In the genomic region with DNA sequence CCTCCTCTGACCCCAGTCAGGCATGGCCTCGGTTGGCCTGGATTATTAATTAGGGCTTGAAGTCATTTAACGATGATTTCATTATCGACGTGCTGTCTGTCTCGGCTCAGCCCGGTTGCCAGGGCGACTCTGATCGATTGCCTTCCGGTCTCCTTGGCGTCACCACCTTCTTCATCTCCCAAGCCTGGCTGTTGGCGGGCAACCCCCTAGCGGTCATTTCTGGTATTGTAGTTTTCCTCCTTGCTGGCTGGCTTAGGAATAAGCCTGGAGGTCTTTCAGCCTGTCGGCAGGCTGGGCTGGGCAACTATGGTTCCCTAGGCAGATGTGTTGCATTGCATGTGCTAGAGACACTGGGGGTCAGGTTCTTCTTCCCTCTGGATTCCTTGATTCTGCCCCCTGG, we compare ENCODE assay signal across 8 mouse cellular contexts. TPM values are rescaled to one million over a fixed set of nuclear protein-coding genes. Genes with fewer than 3 reads are reported as not detected.
A peak's percentile ranks its signal among the peaks of the same experiment; 100 is the strongest.
DNase-seq lines count a peak whose midpoint lies in the region; ATAC-seq and TF ChIP-seq lines count a peak whose summit lies in the region.

No protein-coding gene starts in this region.

- no peaks in the 10 kb centered on the region for H3K36me3 ChIP-seq in heart, adult 2 months (ENCODE audit: control insufficient read depth, insufficient read depth, low read length)
- H3K36me3 ChIP-seq in heart, embryonic 11.5 days (ENCODE audit: control insufficient read depth, insufficient read depth, low read length), result no peaks in the 10 kb centered on the region
- H3K36me3 ChIP-seq in ES-E14 (ENCODE audit: control insufficient read depth, insufficient read depth, low read length, poor library complexity, severe bottlenecking), result no peaks in the 10 kb centered on the region
- 0 out of 2 replicates have a peak, but pooled peaks cover under 1% of the 10 kb centered on the region for H3K36me3 ChIP-seq in limb, embryonic 10.5 days

- no peak for ATAC-seq in heart, embryonic 11.5 days (replicated peaks; ENCODE audit: insufficient number of reproducible peaks, low FRiP score, low TSS enrichment)
- ATAC-seq in monocyte, adult 5-6 weeks (replicated peaks; ENCODE audit: insufficient number of reproducible peaks, low FRiP score, low TSS enrichment, poor library complexity, severe bottlenecking), result 0 out of 2 replicates have a peak, but pooled peaks have one; percentile 27

- no peak overlapping the region for H3K4me2 ChIP-seq in heart, embryonic 11.5 days

- no peak overlapping the region for H3K4me3 ChIP-seq in heart, adult 2 months
- H3K4me3 ChIP-seq in heart, embryonic 11.5 days (ENCODE audit: low read depth, low read length), result no peak overlapping the region
- H3K4me3 ChIP-seq in ES-E14 (ENCODE audit: insufficient read depth in 1 of 2, low read depth in 1 of 2, low read length in 2 of 2, poor library complexity in 1 of 2, severe bottlenecking in 1 of 2), result no peak overlapping the region
- H3K4me3 ChIP-seq in limb, embryonic 10.5 days, result peak overlapping the region; percentile 30

- TF ChIP-seq EP300 in heart, adult 2 months (IDR thresholded peaks at IDR 0.05; ENCODE audit: insufficient read depth, low read depth, low read length), result no peak

- TF ChIP-seq CTCF in heart, adult 2 months (IDR thresholded peaks at IDR 0.05), result peak; percentile 73

- H3K9me3 ChIP-seq in heart, embryonic 11.5 days (replicated peaks; ENCODE audit: control insufficient read depth, low read length), result no peaks in the 10 kb centered on the region
- H3K9me3 ChIP-seq in ES-E14 (ENCODE audit: control insufficient read depth, insufficient read depth, low read depth, low read length), result no peaks in the 10 kb centered on the region
- no peaks in the 10 kb centered on the region for H3K9me3 ChIP-seq in limb, embryonic 10.5 days (replicated peaks)

- no peak overlapping the region for H3K9ac ChIP-seq in heart, adult 2 months (ENCODE audit: low read depth, low read length)
- no peak overlapping the region for H3K9ac ChIP-seq in heart, embryonic 11.5 days (ENCODE audit: low read depth, low read length)
- no peak overlapping the region for H3K9ac ChIP-seq in ES-E14 (ENCODE audit: insufficient read depth, low read depth, low read length, poor library complexity, severe bottlenecking)

- intact Hi-C loops in heart, adult 2 months (cut with DNase I), result no loop called here
- intact Hi-C loops in gastrocnemius, postnatal 14 days (cut with DNase I; ENCODE audit: low total_unique reads), result loop anchor here (10.0 kb wide), 1 partner anchor 422 kb away; no protein-coding TSS in a partner anchor

- no peaks in the 10 kb centered on the region for H3K79me2 ChIP-seq in heart, adult 2 months (replicated peaks; ENCODE audit: control insufficient read depth, insufficient read depth, low read length)

- no peak for DNase-seq in heart, adult 2 months
- DNase-seq in ES-E14 (ENCODE audit: low read depth, low spot score), result peak; percentile 93
- peak; percentile 39 for DNase-seq in cerebellum, adult 8-10 months
- peak; percentile 51 for DNase-seq in gastrocnemius, postnatal 14 days
- peak; percentile 90 for DNase-seq in limb, embryonic 10.5 days (ENCODE audit: low spot score)
- DNase-seq in frontal cortex, adult 2 months (ENCODE audit: extremely low spot score in 1 of 2, low spot score in 1 of 2), result no peak

- in situ Hi-C loops in ES-E14 (cut with MboI; ENCODE audit: low sequenced_read_pairs in 2 of 2, unreplicated experiment in 2 of 2), result no loop called here

- 15% methylated on average over 13 of the region's 13 CpGs for WGBS in heart, adult 2 months
- 4% methylated on average over 13 of the region's 13 CpGs for WGBS in heart, embryonic 11.5 days (ENCODE audit: insufficient replicate concordance)
- 2% methylated on average over 13 of the region's 13 CpGs for WGBS in limb, embryonic 10.5 days

- H3K27ac ChIP-seq in heart, adult 2 months, result no peak overlapping the region
- no peak overlapping the region for H3K27ac ChIP-seq in heart, embryonic 11.5 days (ENCODE audit: low read depth, low read length)
- H3K27ac ChIP-seq in ES-E14 (ENCODE audit: insufficient read depth, low read depth, low read length, poor library complexity, severe bottlenecking), result no peak overlapping the region
- peak overlapping the region; percentile 95 for H3K27ac ChIP-seq in limb, embryonic 10.5 days

- peaks cover 2% of the 10 kb centered on the region; the same call in 1 of the 2 replicates for H3K27me3 ChIP-seq in heart, adult 2 months (ENCODE audit: control insufficient read depth, insufficient read depth, low read length)
- peaks cover 67% of the 10 kb centered on the region for H3K27me3 ChIP-seq in heart, embryonic 11.5 days (ENCODE audit: control insufficient read depth, insufficient read depth, low read length)
- peaks cover 27% of the 10 kb centered on the region for H3K27me3 ChIP-seq in limb, embryonic 10.5 days (ENCODE audit: low read depth, poor library complexity, severe bottlenecking)

- no peak for TF ChIP-seq POLR2A in heart, adult 2 months (IDR thresholded peaks at IDR 0.05; ENCODE audit: insufficient read depth, low read depth, low read length)

- no peaks in the 10 kb centered on the region for H3K4me1 ChIP-seq in heart, adult 2 months (ENCODE audit: control insufficient read depth, insufficient read depth, low read length)
- no peaks in the 10 kb centered on the region for H3K4me1 ChIP-seq in heart, embryonic 11.5 days (ENCODE audit: control insufficient read depth, insufficient read depth, low read length)
- peaks cover 0 to 4% of the 10 kb centered on the region in 2 experiments; a peak in 2 of 4 replicates for H3K4me1 ChIP-seq in ES-E14 (ENCODE audit: control insufficient read depth in 2 of 2, insufficient read depth in 2 of 2, low read length in 2 of 2, poor library complexity in 1 of 2)
- H3K4me1 ChIP-seq in limb, embryonic 10.5 days, result peaks cover 81% of the 10 kb centered on the region

TF ChIP-seq in ES-E14, 5 proteins besides CTCF, POLR2A, EP300 and RAD21:
- TF ChIP-seq ZC3H11A (IDR thresholded peaks at IDR 0.05; ENCODE audit: borderline replicate concordance, low read depth, low read length) (no peak), ZNF384 (IDR thresholded peaks at IDR 0.05; ENCODE audit: low read depth, low read length) (no peak), CHD2 (IDR thresholded peaks at IDR 0.05; ENCODE audit: low read depth, low read length) (no peak), HCFC1 (IDR thresholded peaks at IDR 0.05; ENCODE audit: borderline replicate concordance, insufficient read depth, low read length) (no peak), MAFK (IDR thresholded peaks at IDR 0.05; ENCODE audit: insufficient read depth, low read depth, low read length) (no peak)

RNA-seq across cellular contexts. Expression of a gene that starts 31.2 kb away (rescaled TPM):
- total RNA-seq in heart, adult 2 months (2021), result 100 to 1,000 TPM in 1 of 2 experiments, 10 to 100 TPM in 1; 98.0 to 124 TPM
- polyA plus RNA-seq in heart, adult 2 months (2012; rRNA removed), result 108 and 133 TPM in 2 replicates
- polyA plus RNA-seq in heart, embryonic 11.5 days (2014; fragmentation: Nextera tagmentation; extraction: Ambion mirVana), result 33.7 and 47.8 TPM in 2 replicates
- total RNA-seq in ES-E14 (2012; rRNA removed), result 24.6 and 25.0 TPM in 2 replicates
- total RNA-seq in gastrocnemius, postnatal 14 days (2021), result 10 to 100 TPM; 44.1 to 56.5 TPM
- polyA plus RNA-seq in limb, embryonic 10.5 days (2016; fragmentation: Nextera tagmentation; extraction: Ambion mirVana), result 26.3 and 33.5 TPM in 2 replicates
- total RNA-seq in monocyte, adult 5-6 weeks (2017), result 34.7 to 46.4 TPM (median 44.7 TPM) in 3 replicates
- polyA plus RNA-seq in frontal cortex, adult 2 months (2012; rRNA removed), result 64.9 and 69.7 TPM in 2 replicates

Comparison
In these comparisons a context has a peak if more than half of its experiments do, and no peak if none do; other contexts are left out.
1. DNase-seq: peak in ES-E14 (single experiment), cerebellum, adult 8-10 months (single experiment), gastrocnemius, postnatal 14 days (single experiment) and limb, embryonic 10.5 days (single experiment); none in heart, adult 2 months (0 of 2) and frontal cortex, adult 2 months (0 of 2).